21 mouse cellular contexts compared by ENCODE assay signal in the genomic region with DNA sequence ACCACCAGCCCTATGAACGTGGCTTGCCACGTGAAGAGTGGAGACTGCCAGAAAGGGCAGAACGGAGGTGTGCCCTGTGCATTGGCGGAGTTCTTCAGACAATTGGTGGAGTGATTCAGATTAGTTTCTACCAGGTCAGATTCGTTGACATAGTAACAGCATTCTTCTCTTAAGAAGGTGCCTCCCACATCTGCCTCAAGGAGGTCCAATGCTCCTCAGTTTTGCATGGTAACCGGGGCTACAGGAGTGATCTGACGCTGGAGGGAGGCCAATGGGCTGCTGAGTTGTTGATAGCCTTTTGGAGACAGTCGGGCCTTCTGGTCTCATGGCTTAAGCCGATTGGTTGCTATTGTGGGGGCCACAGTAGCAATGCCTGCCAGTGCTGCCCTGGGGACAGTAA. TPM values are rescaled to one million over a fixed set of nuclear protein-coding genes. Genes with fewer than 3 reads are reported as not detected.
DNase-seq lines count a peak whose midpoint lies in the region; ATAC-seq lines count a peak whose summit lies in the region.
"Had no signal": no experiment of that assay in that cellular context is flagged by ENCODE, and none has a peak within 500 bp of the region (broad histone marks: within the 10 kb centered on the region; RNA-seq: fewer than 3 reads in every experiment).

No protein-coding gene starts in this region.

- no peak overlapping the region for H3K27ac ChIP-seq in forebrain, embryonic 16.5 days (ENCODE audit: low read length)
- no peak overlapping the region for H3K27ac ChIP-seq in forebrain, embryonic 14.5 days (ENCODE audit: low read depth, low read length)
- peak overlapping the region; percentile 38; the same call in 1 of the 2 replicates for H3K27ac ChIP-seq in hindbrain, embryonic 14.5 days
- no peak overlapping the region for H3K27ac ChIP-seq in hindbrain, embryonic 13.5 days
- H3K27ac ChIP-seq: macrophage; neural tube, embryonic 12.5 days had no signal

- WGBS in forebrain, embryonic 16.5 days, result 56% methylated on average over 9 of the region's 9 CpGs
- WGBS in forebrain, embryonic 14.5 days, result 52% methylated on average over 9 of the region's 9 CpGs
- WGBS in hindbrain, embryonic 14.5 days, result 67% methylated on average over 9 of the region's 9 CpGs
- 66% methylated on average over 9 of the region's 9 CpGs for WGBS in hindbrain, embryonic 13.5 days

- H3K36me3 ChIP-seq in forebrain, embryonic 16.5 days (ENCODE audit: control insufficient read depth, insufficient read depth), result no peaks in the 10 kb centered on the region
- no peaks in the 10 kb centered on the region for H3K36me3 ChIP-seq in forebrain, embryonic 14.5 days (ENCODE audit: control insufficient read depth, insufficient read depth, low read length)
- no peaks in the 10 kb centered on the region for H3K36me3 ChIP-seq in hindbrain, embryonic 14.5 days (replicated peaks; ENCODE audit: control insufficient read depth, insufficient read depth)
- H3K36me3 ChIP-seq in hindbrain, embryonic 13.5 days, result no peaks in the 10 kb centered on the region
- H3K36me3 ChIP-seq: neural tube, embryonic 12.5 days had no signal

- no peaks in the 10 kb centered on the region for H3K27me3 ChIP-seq in forebrain, embryonic 16.5 days (replicated peaks; ENCODE audit: control insufficient read depth, insufficient read depth, low read length)
- H3K27me3 ChIP-seq in forebrain, embryonic 14.5 days (replicated peaks; ENCODE audit: control insufficient read depth, insufficient read depth, low read length), result no peaks in the 10 kb centered on the region
- no peaks in the 10 kb centered on the region for H3K27me3 ChIP-seq in hindbrain, embryonic 14.5 days (ENCODE audit: control insufficient read depth, insufficient read depth, low read length)
- H3K27me3 ChIP-seq in hindbrain, embryonic 13.5 days, result no peaks in the 10 kb centered on the region
- H3K27me3 ChIP-seq: neural tube, embryonic 12.5 days had no signal

- no peak overlapping the region for H3K4me3 ChIP-seq in forebrain, embryonic 16.5 days (replicated peaks; ENCODE audit: low read length)
- H3K4me3 ChIP-seq in forebrain, embryonic 14.5 days (ENCODE audit: low read depth, low read length), result no peak overlapping the region
- no peak overlapping the region for H3K4me3 ChIP-seq in hindbrain, embryonic 14.5 days (replicated peaks; ENCODE audit: low read length)
- H3K4me3 ChIP-seq in hindbrain, embryonic 13.5 days, result no peak overlapping the region
- H3K4me3 ChIP-seq: neural tube, embryonic 12.5 days had no signal

- peak; percentile 8; the same call in 1 of the 2 replicates for ATAC-seq in forebrain, embryonic 16.5 days
- no peak for ATAC-seq in forebrain, embryonic 14.5 days
- ATAC-seq in hindbrain, embryonic 14.5 days (ENCODE audit: low FRiP score), result no peak
- no peak for ATAC-seq in hindbrain, embryonic 13.5 days (ENCODE audit: low FRiP score)

- DNase-seq in forebrain, embryonic 14.5 days (ENCODE audit: low spot score), result no peak
- DNase-seq in hindbrain, embryonic 14.5 days (ENCODE audit: low spot score), result no peak
- peak; percentile 39 for DNase-seq in ovary, adult 18-20 months (ENCODE audit: low spot score)
- DNase-seq in ovary, postnatal 10 days (ENCODE audit: low spot score), result no peak
- peak; percentile 26 for DNase-seq in telencephalon, adult 2 months (ENCODE audit: low read depth, low spot score)
- DNase-seq in gastrocnemius, postnatal 4 days (ENCODE audit: low spot score in 2 of 2), result no peak
- DNase-seq: cerebellum, adult 11-12 months; gastrocnemius, postnatal 36 days; liver; midbrain, embryonic 14.5 days; right cerebral cortex, postnatal 14 days; thymus, adult 2 months had no signal

- H3K9ac ChIP-seq in forebrain, embryonic 16.5 days (replicated peaks; ENCODE audit: low read depth, low read length), result no peak overlapping the region
- H3K9ac ChIP-seq in forebrain, embryonic 14.5 days (ENCODE audit: low read length), result no peak overlapping the region
- no peak overlapping the region for H3K9ac ChIP-seq in hindbrain, embryonic 14.5 days
- no peak overlapping the region for H3K9ac ChIP-seq in hindbrain, embryonic 13.5 days
- H3K9ac ChIP-seq: neural tube, embryonic 12.5 days had no signal

- peaks cover 7% of the 10 kb centered on the region; the same call in 1 of the 2 replicates for H3K4me1 ChIP-seq in forebrain, embryonic 16.5 days (replicated peaks; ENCODE audit: control insufficient read depth, insufficient read depth, low read length)
- peaks cover 3% of the 10 kb centered on the region; the same call in 1 of the 2 replicates for H3K4me1 ChIP-seq in forebrain, embryonic 14.5 days (ENCODE audit: control insufficient read depth, insufficient read depth, low read length)
- no peaks in the 10 kb centered on the region for H3K4me1 ChIP-seq in hindbrain, embryonic 14.5 days (replicated peaks; ENCODE audit: control insufficient read depth, insufficient read depth, low read length)
- H3K4me1 ChIP-seq in hindbrain, embryonic 13.5 days (replicated peaks), result peaks cover 13% of the 10 kb centered on the region; the same call in 1 of the 2 replicates
- H3K4me1 ChIP-seq: neural tube, embryonic 12.5 days had no signal

- no peaks in the 10 kb centered on the region for H3K9me3 ChIP-seq in forebrain, embryonic 16.5 days (ENCODE audit: control insufficient read depth, low read length)
- no peaks in the 10 kb centered on the region for H3K9me3 ChIP-seq in forebrain, embryonic 14.5 days (replicated peaks; ENCODE audit: control insufficient read depth, low read length)
- H3K9me3 ChIP-seq in hindbrain, embryonic 14.5 days (ENCODE audit: control insufficient read depth, low read length), result no peaks in the 10 kb centered on the region
- H3K9me3 ChIP-seq in hindbrain, embryonic 13.5 days, result no peaks in the 10 kb centered on the region
- H3K9me3 ChIP-seq: neural tube, embryonic 12.5 days had no signal

- no peak overlapping the region for H3K4me2 ChIP-seq in forebrain, embryonic 16.5 days (ENCODE audit: low read length)
- H3K4me2 ChIP-seq in forebrain, embryonic 14.5 days (ENCODE audit: low read length), result no peak overlapping the region
- H3K4me2 ChIP-seq in hindbrain, embryonic 14.5 days (replicated peaks), result no peak overlapping the region
- H3K4me2 ChIP-seq in hindbrain, embryonic 13.5 days, result no peak overlapping the region
- H3K4me2 ChIP-seq: neural tube, embryonic 12.5 days had no signal

RNA-seq across cellular contexts. Expression of a gene that starts 10.6 kb away (rescaled TPM):
- 2.4 and 3.2 TPM in 2 replicates for polyA plus RNA-seq in forebrain, embryonic 16.5 days (2015; fragmentation: Nextera tagmentation; extraction: Ambion mirVana)
- 2.6 and 3.0 TPM in 2 replicates for polyA plus RNA-seq in forebrain, embryonic 14.5 days (2014; fragmentation: Nextera tagmentation; extraction: Ambion mirVana)
- polyA plus RNA-seq in hindbrain, embryonic 14.5 days (2014; fragmentation: Nextera tagmentation; extraction: Ambion mirVana), result 5.0 TPM in 2 replicates
- polyA plus RNA-seq in hindbrain, embryonic 13.5 days (2015; fragmentation: Nextera tagmentation; extraction: Ambion mirVana), result 2.6 and 2.8 TPM in 2 replicates
- 10 to 100 TPM in 1 of 2 experiments, 1 to 10 TPM in 1; 10.0 to 10.9 TPM for total RNA-seq in gastrocnemius, postnatal 4 days (2021)

RNA-seq across cellular contexts. Expression of a gene that starts 37.8 kb away (rescaled TPM):
- not detected in 2 replicates for polyA plus RNA-seq in forebrain, embryonic 16.5 days (2015; fragmentation: Nextera tagmentation; extraction: Ambion mirVana)
- not detected in 2 replicates for polyA plus RNA-seq in forebrain, embryonic 14.5 days (2014; fragmentation: Nextera tagmentation; extraction: Ambion mirVana)
- not detected in 2 replicates for polyA plus RNA-seq in hindbrain, embryonic 14.5 days (2014; fragmentation: Nextera tagmentation; extraction: Ambion mirVana)
- polyA plus RNA-seq in hindbrain, embryonic 13.5 days (2015; fragmentation: Nextera tagmentation; extraction: Ambion mirVana), result not detected in 2 replicates
- total RNA-seq in gastrocnemius, postnatal 4 days (2021), result not detected
- total RNA-seq: adrenal gland, postnatal 4 days; gastrocnemius, postnatal 36 days; layer of hippocampus, adult 8-10 months; left cerebral cortex, postnatal 14 days had no signal
- polyA plus RNA-seq: cortical plate, adult 2 months; kidney, embryonic 16.5 days; macrophage; midbrain, embryonic 14.5 days; neural tube, embryonic 12.5 days had no signal

Comparison
In these comparisons a context has a peak if more than half of its experiments do, and no peak if none do; other contexts are left out.
1. DNase-seq: peak in ovary, adult 18-20 months (single experiment) and telencephalon, adult 2 months (single experiment); none in forebrain, embryonic 14.5 days (single experiment), hindbrain, embryonic 14.5 days (single experiment), ovary, postnatal 10 days (single experiment) and gastrocnemius, postnatal 4 days (0 of 2).